Mouse (Mus musculus): ENCODE data around the gene Smg8. TPM values are rescaled to one million over a fixed set of nuclear protein-coding genes. Genes with fewer than 3 reads are reported as not detected.
A peak's percentile ranks its signal among the peaks of the same experiment; 100 is the strongest.
"Not testable (repeated sequence)": the region's sequence is repeated elsewhere in the genome, so short reads cannot be mapped to it uniquely, and the experiment has no call there.

Smg8 gene
- polyA plus RNA-seq, 1 experiment from 2014 or later = 21.7 TPM

- peaks cover 38% of the 10 kb centered on the region for H3K36me3 ChIP-seq
- H3K4me3 ChIP-seq = peak overlapping the region; percentile 86
- peaks cover 34% of the 10 kb centered on the region for H3K4me1 ChIP-seq (replicated peaks)
- H3K27ac ChIP-seq (replicated peaks) = no peak overlapping the region
- no peaks in the 10 kb centered on the region for H3K9me3 ChIP-seq
- no peaks in the 10 kb centered on the region for H3K27me3 ChIP-seq
- peak overlapping the region; percentile 85; the same call in 1 of the 2 replicates for H3K9ac ChIP-seq
- 68% methylated on average over 2 of the region's 2 CpGs for WGBS
- ATAC-seq (ENCODE audit: low read depth) = no peak
- H3K4me2 ChIP-seq = peak overlapping the region; percentile 97
These were observed 568 bp upstream of the Smg8 start for GRCm38 (mm10) chr11:87087142-87087541.

- Histone ChIP-seq H3K27me3 (no peaks in the 10 kb centered on the region), H3K9me3 (no peaks in the 10 kb centered on the region), H3K27ac (replicated peaks) (no peak overlapping the region), H3K36me3 (peaks cover 40% of the 10 kb centered on the region), H3K4me2 (peak overlapping the region; percentile 97), H3K9ac (peak overlapping the region; percentile 85), H3K4me3 (peak overlapping the region; percentile 86), H3K4me1 (replicated peaks) (peaks cover 36% of the 10 kb centered on the region)
- WGBS = 93% methylated on average over 13 of the region's 13 CpGs
- ATAC-seq (ENCODE audit: low read depth) = no peak
These were observed 1.1 kb downstream of the Smg8 start for GRCm38 (mm10) chr11:87085461-87085860.

- H3K36me3 ChIP-seq = peaks cover 51% of the 10 kb centered on the region
- H3K9ac ChIP-seq = 0 out of 2 replicates have a peak overlapping the region, but pooled peaks have one; percentile 22
- 73% methylated on average over 1 of the region's 1 CpGs for WGBS
- H3K27ac ChIP-seq (replicated peaks) = no peak overlapping the region
- no peaks in the 10 kb centered on the region for H3K27me3 ChIP-seq
- no peak overlapping the region for H3K4me3 ChIP-seq
- H3K4me1 ChIP-seq (replicated peaks) = peaks cover 42% of the 10 kb centered on the region
- no peak for ATAC-seq (ENCODE audit: low read depth)
- H3K9me3 ChIP-seq = no peaks in the 10 kb centered on the region
- peak overlapping the region; percentile 97; the same call in 1 of the 2 replicates for H3K4me2 ChIP-seq
These were observed 2.9 kb downstream of the Smg8 start for GRCm38 (mm10) chr11:87083712-87084111.

GRCm38 (mm10) chr11:87073866-87074440 lies 12.6 kb downstream of the Smg8 start, which contains the start of gene Gdpd1:
Gene Gdpd1, minus strand, starts transcription at chr11:87074062.
- Histone ChIP-seq H3K9me3 (no peaks in the 10 kb centered on the region), H3K36me3 (peaks cover 29% of the 10 kb centered on the region), H3K4me1 (replicated peaks) (peaks cover 49% of the 10 kb centered on the region), H3K4me3 (peak within 1 kb of the TSS; percentile 70), H3K27ac (replicated peaks) (peak within 1 kb of the TSS; percentile 98), H3K9ac (peak within 1 kb of the TSS; percentile 95), H3K27me3 (no peaks in the 10 kb centered on the region), H3K4me2 (peak within 1 kb of the TSS; percentile 66)
- peak; percentile 96 for ATAC-seq (ENCODE audit: low read depth)
- WGBS = under 1% methylated on average over 43 of the region's 43 CpGs

- Histone ChIP-seq H3K4me1 (replicated peaks) (peaks cover 51% of the 10 kb centered on the region), H3K9me3 (no peaks in the 10 kb centered on the region), H3K36me3 (peaks cover 23% of the 10 kb centered on the region), H3K27ac (replicated peaks) (peak overlapping the region; percentile 98), H3K9ac (peak overlapping the region; percentile 95), H3K27me3 (no peaks in the 10 kb centered on the region), H3K4me3 (peak overlapping the region; percentile 70), H3K4me2 (peak overlapping the region; percentile 66)
- peak; percentile 83 for ATAC-seq (ENCODE audit: low read depth)
- under 1% methylated on average over 24 of the region's 24 CpGs for WGBS
These were observed 13.2 kb downstream of the Smg8 start for GRCm38 (mm10) chr11:87073343-87073865.

- ATAC-seq (ENCODE audit: low read depth) = no peak
These were observed 24.5 kb downstream of the Smg8 start for GRCm38 (mm10) chr11:87062087-87062486.

GRCm38 (mm10) chr11:87060410-87060809 lies 26.2 kb downstream of the Smg8 start:
- no peak for ATAC-seq (ENCODE audit: low read depth)
- no peak overlapping the region for H3K4me2 ChIP-seq
- WGBS = 96% methylated on average over 2 of the region's 2 CpGs
- H3K36me3 ChIP-seq = peaks cover 78% of the 10 kb centered on the region
- H3K27ac ChIP-seq (replicated peaks) = no peak overlapping the region
- no peaks in the 10 kb centered on the region for H3K27me3 ChIP-seq
- no peak overlapping the region for H3K9ac ChIP-seq
- H3K4me3 ChIP-seq = no peak overlapping the region
- 0 out of 2 replicates have a peak, but pooled peaks cover 4% of the 10 kb centered on the region for H3K4me1 ChIP-seq (replicated peaks)
- no peaks in the 10 kb centered on the region for H3K9me3 ChIP-seq

More at GRCm38 (mm10) chr11:87062087-87062486, 24.5 kb downstream of the Smg8 start:
- WGBS = 75% methylated on average over 3 of the region's 3 CpGs
- no peak overlapping the region for H3K4me2 ChIP-seq
- no peak overlapping the region for H3K27ac ChIP-seq (replicated peaks)
- H3K4me1 ChIP-seq (replicated peaks) = 0 out of 2 replicates have a peak, but pooled peaks cover 4% of the 10 kb centered on the region
- H3K9me3 ChIP-seq = no peaks in the 10 kb centered on the region
- H3K36me3 ChIP-seq = peaks cover 62% of the 10 kb centered on the region
- no peak overlapping the region for H3K9ac ChIP-seq
- H3K4me3 ChIP-seq = no peak overlapping the region
- H3K27me3 ChIP-seq = no peaks in the 10 kb centered on the region

GRCm38 (mm10) chr11:87056286-87056685 lies 30.3 kb downstream of the Smg8 start:
- ATAC-seq (ENCODE audit: low read depth) = no peak
- no peak overlapping the region for H3K27ac ChIP-seq (replicated peaks)
- no peak overlapping the region for H3K4me3 ChIP-seq
- H3K4me1 ChIP-seq (replicated peaks) = no peaks in the 10 kb centered on the region
- 93% methylated on average over 6 of the region's 6 CpGs for WGBS
- no peak overlapping the region for H3K9ac ChIP-seq
- no peaks in the 10 kb centered on the region for H3K27me3 ChIP-seq
- H3K4me2 ChIP-seq = no peak overlapping the region
- H3K9me3 ChIP-seq = no peaks in the 10 kb centered on the region
- H3K36me3 ChIP-seq = peaks cover 90% of the 10 kb centered on the region

GRCm38 (mm10) chr11:87048900-87049299 lies 37.7 kb downstream of the Smg8 start:
- not testable (repeated sequence) for ATAC-seq (ENCODE audit: low read depth)

GRCm38 (mm10) chr11:87046968-87047367 lies 39.6 kb downstream of the Smg8 start:
- H3K4me1 ChIP-seq (replicated peaks) = no peaks in the 10 kb centered on the region
- no peaks in the 10 kb centered on the region for H3K27me3 ChIP-seq
- no peak overlapping the region for H3K27ac ChIP-seq (replicated peaks)
- H3K9ac ChIP-seq = no peak overlapping the region
- no peaks in the 10 kb centered on the region for H3K9me3 ChIP-seq
- WGBS = 92% methylated on average over 5 of the region's 5 CpGs
- H3K4me2 ChIP-seq = no peak overlapping the region
- peaks cover 92% of the 10 kb centered on the region for H3K36me3 ChIP-seq
- ATAC-seq (ENCODE audit: low read depth) = no peak
- no peak overlapping the region for H3K4me3 ChIP-seq

More at GRCm38 (mm10) chr11:87048900-87049299, 37.7 kb downstream of the Smg8 start:
- not testable (repeated sequence) for H3K27me3 ChIP-seq; H3K27ac ChIP-seq (replicated peaks); H3K4me1 ChIP-seq (replicated peaks); H3K4me3 ChIP-seq; H3K4me2 ChIP-seq; H3K9ac ChIP-seq; H3K9me3 ChIP-seq
- H3K36me3 ChIP-seq = peaks cover 94% of the 10 kb centered on the region
- WGBS = 97% methylated on average over 7 of the region's 7 CpGs

- Histone ChIP-seq H3K4me2 (no peak overlapping the region), H3K27ac (replicated peaks) (no peak overlapping the region), H3K36me3 (peaks cover 94% of the 10 kb centered on the region), H3K9ac (no peak overlapping the region), H3K4me3 (no peak overlapping the region), H3K4me1 (replicated peaks) (no peaks in the 10 kb centered on the region), H3K9me3 (no peaks in the 10 kb centered on the region), H3K27me3 (no peaks in the 10 kb centered on the region)
- whole genome bisulfite sequencing = 83% methylated on average over 3 of the region's 3 CpGs
- ATAC-seq (ENCODE audit: low read depth) = no peak
These were observed 43.5 kb downstream of the Smg8 start for GRCm38 (mm10) chr11:87043052-87043451.

GRCm38 (mm10) chr11:87039307-87039963 lies 47.1 kb downstream of the Smg8 start:
- no peak for ATAC-seq (ENCODE audit: low read depth)
- no peak overlapping the region for H3K9ac ChIP-seq
- H3K27me3 ChIP-seq = no peaks in the 10 kb centered on the region
- H3K27ac ChIP-seq (replicated peaks) = no peak overlapping the region
- no peaks in the 10 kb centered on the region for H3K4me1 ChIP-seq (replicated peaks)
- no peaks in the 10 kb centered on the region for H3K9me3 ChIP-seq
- H3K4me2 ChIP-seq = no peak overlapping the region
- peaks cover 92% of the 10 kb centered on the region for H3K36me3 ChIP-seq
- no peak overlapping the region for H3K4me3 ChIP-seq
- 60% methylated on average over 9 of the region's 9 CpGs for WGBS

Data from neural tube, embryonic 13.5 days (tissue).